Mouse (Mus musculus): ENCODE measurements around the gene Olfr283.

DNA sequence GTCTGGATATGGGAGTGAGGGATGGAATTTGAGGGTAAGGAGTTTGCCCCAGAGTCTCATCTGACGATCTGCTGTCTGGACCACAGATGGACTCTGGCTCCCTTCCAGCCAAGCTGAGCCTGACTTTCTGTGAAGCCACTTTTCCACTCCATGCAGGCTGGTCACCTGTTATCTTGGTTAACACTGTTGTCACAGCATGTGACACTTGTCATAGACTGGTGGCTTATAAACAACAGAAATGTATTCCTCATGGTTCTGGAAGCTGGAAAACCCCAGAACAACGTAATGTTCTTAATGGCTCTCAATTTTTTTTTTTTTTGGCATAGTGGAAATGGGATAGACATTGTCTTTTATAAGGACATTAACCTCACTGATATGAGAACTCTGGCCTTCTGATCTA is 28.9 kb upstream of the Olfr283 start:
- no peak for TF ChIP-seq CTCF (conservative IDR thresholded peaks at IDR 0.05 in 1 of 2, IDR thresholded peaks at IDR 0.05 in 1 of 2; ENCODE audit: low read depth in 2 of 2, low read length in 2 of 2)
- TF ChIP-seq EP300 (IDR thresholded peaks at IDR 0.05; ENCODE audit: low read length), result no peak
- TF ChIP-seq IRF4 (IDR thresholded peaks at IDR 0.05; ENCODE audit: low read depth, low read length), result no peak
- TF ChIP-seq MAFK (IDR thresholded peaks at IDR 0.05; ENCODE audit: insufficient replicate concordance, low read length), result no peak
- no peak for TF ChIP-seq MAX (IDR thresholded peaks at IDR 0.05; ENCODE audit: low read length)
